Mouse (Mus musculus) myocyte (in vitro differentiated cells): ENCODE results near the gene Kif1c. TPM values are rescaled to one million over a fixed set of nuclear protein-coding genes. Genes with fewer than 3 reads are reported as not detected.

ENCODE experiments used
- H3K27me3 ChIP-seq: one replicate; pipeline ENCODE4 v1.6.1; 2011; ENCODE audit not compliant: control insufficient read depth, insufficient read depth, insufficient read length
- H3K36me3 ChIP-seq: one replicate; pipeline ENCODE4 v1.6.1; 2011; ENCODE audit not compliant: control insufficient read depth, insufficient read depth
- H3K4me2 ChIP-seq: one replicate; pipeline ENCODE4 v1.6.1; 2011; ENCODE audit warnings: low read depth, control low read depth
- H3K4me3 ChIP-seq: one replicate; pipeline ENCODE4 v1.5.1; 2011; ENCODE audit warnings: mild to moderate bottlenecking, control low read depth, moderate library complexity
- H3K79me2 ChIP-seq: one replicate; pipeline ENCODE4 v1.6.1; 2011; ENCODE audit not compliant: control insufficient read depth, insufficient read depth
- H3ac ChIP-seq: one replicate; pipeline ENCODE4 v1.6.1; 2011; ENCODE audit not compliant: control insufficient read depth, insufficient read length
- CEBPB ChIP-seq: IDR thresholded peaks from 2 replicates; pipeline ENCODE4 v1.6.1; 2011; ENCODE audit warnings: mild to moderate bottlenecking, moderate library complexity; ENCODE audit not compliant: poor library complexity, insufficient read depth, severe bottlenecking
- E2F4 ChIP-seq: IDR thresholded peaks from one replicate; pipeline ENCODE4 v1.6.1; 2011; ENCODE audit warnings: mild to moderate bottlenecking, control low read depth, moderate library complexity; ENCODE audit not compliant: insufficient read depth
- MAX ChIP-seq: IDR thresholded peaks from one replicate; pipeline ENCODE4 v1.6.1; 2011; ENCODE audit warnings: low read depth, mild to moderate bottlenecking, control low read depth
- MYOD1 ChIP-seq, 3 experiments: IDR thresholded peaks; one replicate each; pipeline ENCODE4 v1.6.1; 2011; ENCODE audit warnings: control low read depth in 2 of 3, low read depth in 2 of 3, mild to moderate bottlenecking in 2 of 3, moderate library complexity in 1 of 3; ENCODE audit not compliant: insufficient read length in 2 of 3, control insufficient read depth in 1 of 3
- MYOG ChIP-seq, 3 experiments: IDR thresholded peaks; one replicate each; pipeline ENCODE4 v1.6.1; 2011; ENCODE audit warnings: control low read depth in 2 of 3, low read depth in 2 of 3, mild to moderate bottlenecking in 2 of 3; ENCODE audit not compliant: insufficient read length in 2 of 3, control insufficient read depth in 1 of 3, insufficient read depth in 1 of 3
- POLR2A ChIP-seq: IDR thresholded peaks from one replicate; pipeline ENCODE4 v1.6.1; 2011; ENCODE audit warnings: low read depth, mild to moderate bottlenecking, control low read depth, moderate library complexity; ENCODE audit not compliant: insufficient read length
- POLR2AphosphoS2 ChIP-seq: IDR thresholded peaks from one replicate; pipeline ENCODE4 v1.6.1; 2011; ENCODE audit warnings: low read depth, control low read depth; ENCODE audit not compliant: insufficient read length
- REST ChIP-seq: IDR thresholded peaks from one replicate; pipeline ENCODE4 v1.6.1; 2011; ENCODE audit warnings: mild to moderate bottlenecking, control low read depth, moderate library complexity; ENCODE audit not compliant: insufficient read depth, insufficient read length
- SRF ChIP-seq: IDR thresholded peaks from one replicate; pipeline ENCODE4 v1.6.1; 2011; ENCODE audit warnings: low read depth; ENCODE audit not compliant: control insufficient read depth, insufficient read length
- TCF12 ChIP-seq: IDR thresholded peaks from one replicate; pipeline ENCODE4 v1.6.1; 2011; ENCODE audit warnings: mild to moderate bottlenecking, control low read depth; ENCODE audit not compliant: poor library complexity, insufficient read depth, severe bottlenecking
- TCF3 ChIP-seq: IDR thresholded peaks from one replicate; pipeline ENCODE4 v1.6.1; 2011; ENCODE audit warnings: low read depth, control low read depth; ENCODE audit not compliant: insufficient read length
- USF1 ChIP-seq: IDR thresholded peaks from one replicate; pipeline ENCODE4 v1.6.1; 2011; ENCODE audit warnings: low read depth, mild to moderate bottlenecking, control low read depth, moderate library complexity
- polyA plus RNA-seq: library from polyadenylated mRNA; unstranded; fragments of >200 nt; fragmentation: generic; extraction: Trizol; gene quantifications from one replicate; pipeline ENCODE4 v1.2.1, GENCODE M21; 2012; ENCODE audit warnings: missing spikeins

The Kif1c gene
- polyA plus RNA-seq, 1 experiment: 96.3 TPM

- TF ChIP-seq TCF3 (no peak), POLR2AphosphoS2 (no peak), USF1 (no peak), MAX (no peak), REST (no peak), CEBPB (no peak), SRF (no peak), TCF12 (no peak), MYOD1 (IDR thresholded peaks at IDR 0.05; ENCODE audit: control insufficient read depth in 1 of 3, insufficient read length in 2 of 3, low read depth in 2 of 3) (no peak), POLR2A (no peak), E2F4 (no peak), MYOG (IDR thresholded peaks at IDR 0.05; ENCODE audit: control insufficient read depth in 1 of 3, insufficient read depth in 1 of 3, insufficient read length in 2 of 3, low read depth in 2 of 3) (no peak)
- H3ac ChIP-seq: no peak overlapping the region
These were observed 30.8 kb downstream of the Kif1c start for GRCm38 (mm10) chr11:70731178-70731577.

GRCm38 (mm10) chr11:70733256-70733655, 32.9 kb downstream of the Kif1c start:
- Histone ChIP-seq H3K4me3 (no peak overlapping the region), H3K79me2 (no peaks in the 10 kb centered on the region), H3K27me3 (no peaks in the 10 kb centered on the region), H3ac (no peak overlapping the region), H3K36me3 (no peaks in the 10 kb centered on the region), H3K4me2 (no peak overlapping the region)
- TF ChIP-seq MYOD1 (IDR thresholded peaks at IDR 0.05; ENCODE audit: control insufficient read depth in 1 of 3, insufficient read length in 2 of 3, low read depth in 2 of 3): no peak
- TF ChIP-seq MYOG (IDR thresholded peaks at IDR 0.05; ENCODE audit: control insufficient read depth in 1 of 3, insufficient read depth in 1 of 3, insufficient read length in 2 of 3, low read depth in 2 of 3): no peak
- TF ChIP-seq POLR2AphosphoS2: peak; percentile 57

More at GRCm38 (mm10) chr11:70731178-70731577, 30.8 kb downstream of the Kif1c start:
- Histone ChIP-seq H3K4me3 (no peak overlapping the region), H3K36me3 (no peaks in the 10 kb centered on the region), H3K27me3 (no peaks in the 10 kb centered on the region), H3K79me2 (no peaks in the 10 kb centered on the region), H3K4me2 (no peak overlapping the region)

GRCm38 (mm10) chr11:70737749-70738148, 37.4 kb downstream of the Kif1c start:
- no peak overlapping the region for H3K4me3 ChIP-seq
- no peak overlapping the region for H3ac ChIP-seq
- no peaks in the 10 kb centered on the region for H3K36me3 ChIP-seq
- TF ChIP-seq MYOD1 (IDR thresholded peaks at IDR 0.05; ENCODE audit: control insufficient read depth in 1 of 3, insufficient read length in 2 of 3, low read depth in 2 of 3) (no peak), MYOG (IDR thresholded peaks at IDR 0.05; ENCODE audit: control insufficient read depth in 1 of 3, insufficient read depth in 1 of 3, insufficient read length in 2 of 3, low read depth in 2 of 3) (peak in 1 of 3 experiments; percentile 17)
- no peaks in the 10 kb centered on the region for H3K27me3 ChIP-seq
- no peaks in the 10 kb centered on the region for H3K79me2 ChIP-seq
- H3K4me2 ChIP-seq: no peak overlapping the region

GRCm38 (mm10) chr11:70741603-70742002, 41.3 kb downstream of the Kif1c start:
- Histone ChIP-seq H3K27me3 (no peaks in the 10 kb centered on the region), H3K4me3 (no peak overlapping the region), H3K4me2 (no peak overlapping the region), H3K36me3 (no peaks in the 10 kb centered on the region), H3ac (no peak overlapping the region), H3K79me2 (no peaks in the 10 kb centered on the region)
- TF ChIP-seq USF1 (no peak), MYOD1 (IDR thresholded peaks at IDR 0.05; ENCODE audit: control insufficient read depth in 1 of 3, insufficient read length in 2 of 3, low read depth in 2 of 3) (no peak), POLR2AphosphoS2 (no peak), MAX (no peak), POLR2A (no peak), E2F4 (no peak), REST (no peak), SRF (no peak), MYOG (IDR thresholded peaks at IDR 0.05; ENCODE audit: control insufficient read depth in 1 of 3, insufficient read depth in 1 of 3, insufficient read length in 2 of 3, low read depth in 2 of 3) (no peak), CEBPB (no peak), TCF12 (no peak), TCF3 (no peak)

GRCm38 (mm10) chr11:70742117-70742516, 41.8 kb downstream of the Kif1c start:
- H3ac ChIP-seq: no peak overlapping the region
- H3K79me2 ChIP-seq: no peaks in the 10 kb centered on the region
- no peaks in the 10 kb centered on the region for H3K27me3 ChIP-seq
- H3K4me3 ChIP-seq: no peak overlapping the region
- no peak for TF ChIP-seq POLR2A
- no peak for TF ChIP-seq E2F4
- peak in 1 of 3 experiments; percentile 37 for TF ChIP-seq MYOG (IDR thresholded peaks at IDR 0.05; ENCODE audit: control insufficient read depth in 1 of 3, insufficient read depth in 1 of 3, insufficient read length in 2 of 3, low read depth in 2 of 3)
- no peak for TF ChIP-seq MAX
- TF ChIP-seq POLR2AphosphoS2: no peak
- no peak for TF ChIP-seq TCF3
- TF ChIP-seq TCF12: no peak
- no peak for TF ChIP-seq SRF
- TF ChIP-seq REST: no peak
- TF ChIP-seq MYOD1 (IDR thresholded peaks at IDR 0.05; ENCODE audit: control insufficient read depth in 1 of 3, insufficient read length in 2 of 3, low read depth in 2 of 3): peak in 2 of 3 experiments; percentile 39 to 44
- TF ChIP-seq USF1: no peak
- no peak for TF ChIP-seq CEBPB
- H3K36me3 ChIP-seq: no peaks in the 10 kb centered on the region
- no peak overlapping the region for H3K4me2 ChIP-seq
